Mouse (Mus musculus) heart, adult 2 months (tissue): ENCODE data around the gene Slc35b2. TPM values are rescaled to one million over a fixed set of nuclear protein-coding genes. Genes with fewer than 3 reads are reported as not detected.

ENCODE experiments used
- DNase-seq, 2 experiments: peaks; one replicate each; pipeline ENCODE4 v3.0.0; 2021
- H3K27ac ChIP-seq: fragments of 200-600 bp; 2 replicates; pipeline ENCODE4 v1.8.1; 2022
- H3K27me3 ChIP-seq: fragments of 200-500 bp; 2 replicates; pipeline ENCODE4 v1.6.1; 2012; ENCODE audit warnings: mild to moderate bottlenecking, low read length, inconsistent platforms, mixed read lengths; ENCODE audit not compliant: control insufficient read depth, insufficient read depth
- H3K36me3 ChIP-seq: fragments of 200-500 bp; 2 replicates; pipeline ENCODE4 v1.6.1; 2012; ENCODE audit warnings: low read length, inconsistent platforms; ENCODE audit not compliant: control insufficient read depth, insufficient read depth
- H3K4me1 ChIP-seq: fragments of 200-500 bp; 2 replicates; pipeline ENCODE4 v1.6.1; 2011; ENCODE audit warnings: low read length; ENCODE audit not compliant: control insufficient read depth, insufficient read depth
- H3K4me3 ChIP-seq: fragments of 200-600 bp; 2 replicates; pipeline ENCODE4 v1.8.1; 2022
- H3K79me2 ChIP-seq: fragments of 200-500 bp; replicated peaks from 2 replicates; pipeline ENCODE4 v1.6.1; 2012; ENCODE audit warnings: mild to moderate bottlenecking, inconsistent platforms, low read length, moderate library complexity, mixed read lengths; ENCODE audit not compliant: control insufficient read depth, insufficient read depth
- H3K9ac ChIP-seq: fragments of 200-500 bp; 2 replicates; pipeline ENCODE4 v1.6.1; 2012; ENCODE audit warnings: low read depth, mild to moderate bottlenecking, control low read depth, inconsistent platforms, low read length, mixed read lengths
- CTCF ChIP-seq: fragments of 200-600 bp; IDR thresholded peaks from 2 replicates; pipeline ENCODE4 v1.8.1; 2022; ENCODE audit warnings: antibody characterized with exemption, mild to moderate bottlenecking, moderate library complexity
- EP300 ChIP-seq: fragments of 200-500 bp; IDR thresholded peaks from 2 replicates; pipeline ENCODE4 v1.6.1; 2011; ENCODE audit warnings: low read depth, low read length, control low read depth; ENCODE audit not compliant: insufficient read depth
- POLR2A ChIP-seq: fragments of 200-500 bp; IDR thresholded peaks from 2 replicates; pipeline ENCODE4 v1.6.1; 2011; ENCODE audit warnings: mild to moderate bottlenecking, low read depth, low read length, control low read depth; ENCODE audit not compliant: insufficient read depth
- WGBS: fragments of 180-500 bp; shearing (Covaris S2); methylation state at CpG from one replicate; pipeline ENCODE4 v1.1.7; 2018; 5-methylcytosine and 5-hydroxymethylcytosine counted together
- intact Hi-C: fragments of 180-260 bp; cut with DNase I; formaldehyde crosslinking; loops from one replicate; pipeline ENCODE4 v1.15.1; 2025
- polyA plus RNA-seq: library from polyadenylated mRNA; depleted of rRNA; stranded (reverse); fragments of >200 nt; gene quantifications from 2 replicates; pipeline ENCODE4 v1.2.3, GENCODE M21; 2012
- total RNA-seq, 2 experiments: library from RNA; stranded (reverse); gene quantifications; 2 replicates each; pipeline ENCODE4 v1.2.3; 2021

The Slc35b2 gene
- total and polyA plus RNA-seq, 3 experiments, result 23.4 to 45.1 (median 24.0) TPM

DNA sequence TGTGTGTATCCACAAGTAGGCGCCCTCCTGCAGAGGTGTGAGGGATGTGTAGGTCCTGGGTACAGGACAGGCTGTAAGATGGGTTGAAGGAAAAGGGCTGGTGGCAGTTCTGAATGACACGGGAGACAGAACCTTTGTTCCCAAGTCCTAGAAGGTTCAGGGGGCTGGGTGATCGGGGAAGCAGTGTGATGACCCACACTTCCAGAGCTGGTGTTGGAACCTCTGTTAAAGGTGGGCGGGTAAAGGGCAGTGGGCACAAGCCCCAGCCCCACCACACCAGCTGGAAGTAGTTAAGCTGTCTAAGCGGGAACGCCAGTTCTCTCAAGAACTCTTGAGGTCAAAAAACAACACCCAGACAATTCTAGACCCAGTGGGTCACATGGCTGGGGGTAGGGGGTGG is 26.7 kb downstream of the Slc35b2 start:
- no peak for DNase-seq
- peaks cover 29% of the 10 kb centered on the region for H3K4me1 ChIP-seq
- H3K27me3 ChIP-seq, result no peaks in the 10 kb centered on the region
- peaks cover 5% of the 10 kb centered on the region; the same call in 1 of the 2 replicates for H3K36me3 ChIP-seq
- 0 out of 2 replicates have a peak overlapping the region, but pooled peaks have one; percentile 81 for H3K27ac ChIP-seq
- TF ChIP-seq CTCF, result no peak
- no peak for TF ChIP-seq EP300
- no peak for TF ChIP-seq POLR2A
- intact Hi-C loops, result no loop called here
- no peaks in the 10 kb centered on the region for H3K79me2 ChIP-seq
- no peak overlapping the region for H3K4me3 ChIP-seq
- H3K9ac ChIP-seq, result no peak overlapping the region
- WGBS, result 85% methylated on average over 6 of the region's 6 CpGs

DNA sequence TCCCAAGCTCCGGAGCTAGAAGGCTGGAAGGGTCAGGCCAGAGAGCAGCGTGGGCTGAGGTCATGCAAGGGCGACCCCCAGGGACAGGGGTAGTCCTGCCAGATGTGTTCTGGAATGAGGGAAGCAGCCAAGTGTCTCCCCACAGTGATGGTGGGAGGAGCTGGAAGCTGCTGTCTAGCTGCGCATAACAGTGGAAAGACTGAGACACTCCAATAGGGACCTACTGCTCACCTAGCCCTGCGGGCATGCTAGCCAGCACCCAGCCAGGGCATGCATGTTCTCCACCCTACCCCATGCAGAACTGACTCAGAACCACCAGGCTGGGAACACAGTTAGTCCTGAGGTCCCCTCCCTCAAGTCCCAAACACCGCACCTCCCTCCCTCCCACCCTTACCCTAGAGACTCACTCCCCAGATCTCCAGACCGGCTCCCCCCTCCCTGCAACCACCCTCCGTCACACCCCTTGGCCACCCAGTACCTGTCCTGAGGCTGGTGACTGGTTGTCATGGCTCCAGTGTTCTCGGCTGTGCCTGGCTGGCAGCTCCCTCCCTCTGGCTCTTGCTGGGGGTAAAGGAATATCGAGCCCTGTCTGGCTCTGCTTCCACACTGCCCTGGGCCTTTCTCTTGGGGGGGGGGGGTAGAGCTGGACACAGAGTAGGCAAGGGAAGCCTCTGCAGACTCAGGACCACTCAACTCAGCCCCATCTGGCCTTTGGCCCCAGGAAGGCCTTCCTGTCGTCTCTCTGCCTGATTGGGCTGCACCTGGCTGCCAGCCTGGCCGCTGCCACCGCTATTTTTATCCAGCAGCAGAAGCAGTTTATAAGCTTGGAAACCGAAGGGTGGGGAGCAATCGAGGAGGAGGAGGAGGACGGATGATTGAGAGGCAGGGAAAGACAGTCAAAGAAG is 28.3 kb downstream of the Slc35b2 start:
- peak overlapping the region; percentile 67 for H3K9ac ChIP-seq

DNA sequence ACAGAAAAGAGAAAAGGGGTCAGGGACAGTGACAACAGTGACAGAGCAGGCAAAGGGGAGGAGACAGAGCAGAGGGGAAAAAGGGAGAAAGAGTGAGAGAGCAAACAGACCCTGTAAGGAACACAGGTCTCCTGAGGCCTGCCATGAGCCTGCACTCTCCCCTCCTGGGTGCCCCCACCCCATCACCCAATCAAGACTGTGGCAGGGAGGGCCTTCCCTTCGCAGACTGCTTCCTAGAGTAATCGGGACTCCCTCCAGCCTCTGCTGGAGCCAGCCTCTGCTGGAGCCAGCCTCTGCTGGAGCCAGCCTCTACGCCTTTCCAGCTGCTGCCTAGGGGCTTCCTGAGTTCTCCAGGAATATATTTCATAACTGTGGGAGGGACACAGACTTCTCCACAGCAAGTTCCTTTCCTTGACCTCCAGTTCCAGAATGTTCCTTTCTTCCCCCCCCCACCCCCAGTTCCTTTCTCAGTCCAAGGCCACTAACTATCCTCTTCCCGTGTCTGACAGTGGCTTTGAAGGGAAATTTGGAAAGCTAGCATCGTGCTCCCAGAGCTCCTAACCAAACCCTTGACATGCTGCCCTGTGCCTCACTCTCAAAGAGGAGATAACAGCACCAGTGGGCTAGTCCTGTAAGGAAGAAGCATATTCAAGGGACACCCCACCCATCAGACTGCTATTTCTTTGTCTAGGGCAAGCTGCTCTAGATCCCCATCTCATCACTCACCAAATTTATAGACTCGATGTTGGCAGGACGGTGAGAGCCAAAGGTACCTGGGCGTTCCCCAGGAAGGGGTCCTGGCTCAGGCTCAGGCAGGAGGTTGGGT is 29.1 kb downstream of the Slc35b2 start:
- no peaks in the 10 kb centered on the region for H3K36me3 ChIP-seq
- H3K9ac ChIP-seq, result peak overlapping the region; percentile 67
- no peaks in the 10 kb centered on the region for H3K27me3 ChIP-seq
- peak; percentile 76 to 78 for DNase-seq
- intact Hi-C loops, result no loop called here
- WGBS, result 16% methylated on average over 8 of the region's 8 CpGs
- no peaks in the 10 kb centered on the region for H3K79me2 ChIP-seq
- peak overlapping the region; percentile 30 for H3K4me3 ChIP-seq
- peaks cover 35% of the 10 kb centered on the region for H3K4me1 ChIP-seq
- TF ChIP-seq POLR2A, result 0 out of 2 replicates have a peak, but pooled peaks have one; percentile 8
- TF ChIP-seq EP300, result no peak
- peak overlapping the region; percentile 81 for H3K27ac ChIP-seq

More for the DNA sequence above, 28.3 kb downstream of the Slc35b2 start:
- Histone ChIP-seq H3K27me3 (no peaks in the 10 kb centered on the region), H3K27ac (peak overlapping the region; percentile 81), H3K4me3 (peak overlapping the region; percentile 30), H3K4me1 (peaks cover 33% of the 10 kb centered on the region), H3K36me3 (no peaks in the 10 kb centered on the region), H3K79me2 (no peaks in the 10 kb centered on the region)
- WGBS, result 14% methylated on average over 16 of the region's 16 CpGs
- TF ChIP-seq EP300 (peak; percentile 75), CTCF (no peak), POLR2A (peak; percentile 55; the same call in 1 of the 2 replicates)
- intact Hi-C loops, result no loop called here
- DNase-seq, result peak; percentile 81 to 83

- H3K27ac ChIP-seq, result peak overlapping the region; percentile 81
- H3K4me1 ChIP-seq, result peaks cover 35% of the 10 kb centered on the region
- H3K27me3 ChIP-seq, result no peaks in the 10 kb centered on the region
- H3K79me2 ChIP-seq, result no peaks in the 10 kb centered on the region
- DNase-seq, result peak in 1 of 2 experiments; percentile 42
- no peak for TF ChIP-seq EP300
- peak; percentile 27 for TF ChIP-seq CTCF
- intact Hi-C loops, result no loop called here
- 39% methylated on average over 8 of the region's 8 CpGs for WGBS
- H3K36me3 ChIP-seq, result no peaks in the 10 kb centered on the region
- H3K9ac ChIP-seq, result peak overlapping the region; percentile 37
- peak overlapping the region; percentile 25; the same call in 1 of the 2 replicates for H3K4me3 ChIP-seq
Observed at GRCm38 (mm10) chr17:45593479-45593878, 29.8 kb downstream of the Slc35b2 start.

- peak in 1 of 2 experiments; percentile 26 for DNase-seq
- H3K9ac ChIP-seq, result peak overlapping the region; percentile 17
- TF ChIP-seq CTCF (no peak), EP300 (no peak), POLR2A (no peak)
- peak overlapping the region; percentile 79 for H3K4me3 ChIP-seq
- no peaks in the 10 kb centered on the region for H3K27me3 ChIP-seq
- intact Hi-C loops, result no loop called here
- peaks cover 37% of the 10 kb centered on the region for H3K4me1 ChIP-seq
- H3K36me3 ChIP-seq, result no peaks in the 10 kb centered on the region
- no peak overlapping the region; the same call in 1 of the 2 replicates for H3K27ac ChIP-seq
- no peaks in the 10 kb centered on the region for H3K79me2 ChIP-seq
- 49% methylated on average over 8 of the region's 8 CpGs for WGBS
Observed at GRCm38 (mm10) chr17:45594195-45594594, 30.5 kb downstream of the Slc35b2 start.
